Mouse (Mus musculus) 3T3-L1 (cell line): ENCODE results near the gene Vwa7.

Experiments
- DNase-seq: peaks from one replicate; pipeline ENCODE4 v3.0.0-alpha.2; 2015; ENCODE audit warnings: low read depth, low spot score

Vwa7 gene

GRCm38 (mm10) chr17:35064378-35064877, 48.0 kb downstream of the Vwa7 start:
- no peak for DNase-seq

- DNase-seq, result no peak
Measured at GRCm38 (mm10) chr17:35064951-35065947, 48.9 kb downstream of the Vwa7 start, which contains the start of gene Ly6g6c. Ly6g6c (plus strand) TSS chr17:35065388.

- DNase-seq, result no peak
Measured at GRCm38 (mm10) chr17:35066084-35066483, 49.7 kb downstream of the Vwa7 start, which contains the start of gene Mpig6b. Mpig6b (minus strand) TSS chr17:35066184.

GRCm38 (mm10) chr17:35068213-35068914, 52.0 kb downstream of the Vwa7 start:
- DNase-seq, result peak; percentile 43

GRCm38 (mm10) chr17:35070556-35071229, 54.3 kb downstream of the Vwa7 start:
- no peak for DNase-seq

- no peak for DNase-seq
Measured at GRCm38 (mm10) chr17:35071454-35071853, 55.1 kb downstream of the Vwa7 start.

GRCm38 (mm10) chr17:35074097-35074496, 57.7 kb downstream of the Vwa7 start:
- DNase-seq, result no peak
